Mouse (Mus musculus) limb, embryonic 15.5 days (tissue): Measurements from ENCODE around the gene Olfr323. TPM values are rescaled to one million over a fixed set of nuclear protein-coding genes. Genes with fewer than 3 reads are reported as not detected.

Experiments
- ATAC-seq: fragments of 200-750 bp; cut with Nextera tagmentation; 2 replicates; pipeline ENCODE4 v1.8.0; 2017; ENCODE audit warnings: low read depth, moderate TSS enrichment; ENCODE audit not compliant: insufficient number of reproducible peaks, low FRiP score, low TSS enrichment
- H3K27ac ChIP-seq: fragments of 300-500 bp; sonication (generic); 2 replicates; pipeline ENCODE4 v1.5.1; 2015; ENCODE audit warnings: moderate library complexity, mild to moderate bottlenecking, inconsistent platforms
- H3K27me3 ChIP-seq: fragments of 300-500 bp; sonication (generic); 2 replicates; pipeline ENCODE4 v1.6.1; 2015; ENCODE audit warnings: inconsistent platforms
- H3K36me3 ChIP-seq: fragments of 300-500 bp; sonication (generic); 2 replicates; pipeline ENCODE4 v1.6.1; 2015; ENCODE audit warnings: inconsistent platforms
- H3K4me1 ChIP-seq: fragments of 300-500 bp; sonication (generic); 2 replicates; pipeline ENCODE4 v1.6.1; 2015; ENCODE audit warnings: inconsistent platforms
- H3K4me2 ChIP-seq: fragments of 300-500 bp; sonication (generic); 2 replicates; pipeline ENCODE4 v1.6.1; 2015; ENCODE audit warnings: mild to moderate bottlenecking, inconsistent platforms
- H3K4me3 ChIP-seq: fragments of 300-500 bp; sonication (generic); 2 replicates; pipeline ENCODE4 v1.5.1; 2015; ENCODE audit warnings: mild to moderate bottlenecking, inconsistent platforms
- H3K9ac ChIP-seq: fragments of 300-500 bp; sonication (generic); 2 replicates; pipeline ENCODE4 v1.6.1; 2015; ENCODE audit warnings: inconsistent platforms
- H3K9me3 ChIP-seq: fragments of 300-500 bp; sonication (generic); 2 replicates; pipeline ENCODE4 v1.6.1; 2016; ENCODE audit warnings: inconsistent platforms
- WGBS: fragments of 180-500 bp; shearing (Covaris S2); methylation state at CpG from one replicate; pipeline ENCODE4 v1.1.7; 2015; 5-methylcytosine and 5-hydroxymethylcytosine counted together
- polyA plus RNA-seq: library from polyadenylated mRNA; unstranded; fragments of >200 nt; fragmentation: Nextera tagmentation; extraction: Ambion mirVana; gene quantifications from 2 replicates; pipeline ENCODE4 v1.2.1, GENCODE M21; 2015

Gene Olfr323
- polyA plus RNA-seq, 1 experiment from 2014 or later, result not detected

- ATAC-seq, result no peak
- no peaks in the 10 kb centered on the region for H3K4me1 ChIP-seq
- WGBS, result 60% methylated on average over 4 of the region's 4 CpGs
- no peak overlapping the region for H3K27ac ChIP-seq
- no peak overlapping the region for H3K9ac ChIP-seq
- H3K27me3 ChIP-seq, result no peaks in the 10 kb centered on the region
- H3K4me2 ChIP-seq, result no peak overlapping the region
- no peaks in the 10 kb centered on the region for H3K9me3 ChIP-seq
- no peaks in the 10 kb centered on the region for H3K36me3 ChIP-seq
- H3K4me3 ChIP-seq, result no peak overlapping the region
These were observed 4.2 kb downstream of the Olfr323 start for GRCm38 (mm10) chr11:58626146-58626545.

GRCm38 (mm10) chr11:58618793-58619192 lies 11.5 kb downstream of the Olfr323 start:
- no peak for ATAC-seq
- 73% methylated on average over 6 of the region's 6 CpGs for WGBS
- Histone ChIP-seq H3K9me3 (no peaks in the 10 kb centered on the region), H3K4me1 (no peaks in the 10 kb centered on the region), H3K9ac (no peak overlapping the region), H3K36me3 (no peaks in the 10 kb centered on the region), H3K4me3 (no peak overlapping the region), H3K27ac (no peak overlapping the region), H3K27me3 (no peaks in the 10 kb centered on the region), H3K4me2 (no peak overlapping the region)

GRCm38 (mm10) chr11:58618369-58618768 lies 11.9 kb downstream of the Olfr323 start:
- Histone ChIP-seq H3K27ac (no peak overlapping the region), H3K36me3 (no peaks in the 10 kb centered on the region), H3K4me3 (no peak overlapping the region), H3K9me3 (no peaks in the 10 kb centered on the region), H3K4me2 (no peak overlapping the region), H3K9ac (no peak overlapping the region), H3K27me3 (no peaks in the 10 kb centered on the region), H3K4me1 (no peaks in the 10 kb centered on the region)
- 71% methylated on average over 3 of the region's 3 CpGs for WGBS
- ATAC-seq, result no peak

GRCm38 (mm10) chr11:58615975-58616374 lies 14.3 kb downstream of the Olfr323 start, which contains the start of gene 2210407C18Rik:
Gene 2210407C18Rik, minus strand, starts transcription at chr11:58616075.
- Histone ChIP-seq H3K27me3 (no peaks in the 10 kb centered on the region), H3K4me3 (no peak within 1 kb of the TSS), H3K27ac (no peak within 1 kb of the TSS), H3K4me2 (no peak within 1 kb of the TSS), H3K9me3 (no peaks in the 10 kb centered on the region), H3K9ac (no peak within 1 kb of the TSS), H3K36me3 (no peaks in the 10 kb centered on the region), H3K4me1 (no peaks in the 10 kb centered on the region)
- no peak for ATAC-seq
- 84% methylated on average over 4 of the region's 4 CpGs for WGBS

- H3K36me3 ChIP-seq, result no peaks in the 10 kb centered on the region
- H3K9ac ChIP-seq, result no peak overlapping the region
- no peaks in the 10 kb centered on the region for H3K9me3 ChIP-seq
- ATAC-seq, result no peak
- H3K4me1 ChIP-seq, result no peaks in the 10 kb centered on the region
- no peak overlapping the region for H3K4me2 ChIP-seq
- H3K27ac ChIP-seq, result no peak overlapping the region
- no peak overlapping the region for H3K4me3 ChIP-seq
- H3K27me3 ChIP-seq, result no peaks in the 10 kb centered on the region
These were observed 15.8 kb downstream of the Olfr323 start for GRCm38 (mm10) chr11:58614526-58614925.

- H3K27ac ChIP-seq, result no peak overlapping the region
- no peak overlapping the region for H3K4me3 ChIP-seq
- H3K9me3 ChIP-seq, result no peaks in the 10 kb centered on the region
- WGBS, result 42% methylated on average over 3 of the region's 3 CpGs
- no peaks in the 10 kb centered on the region for H3K27me3 ChIP-seq
- no peak for ATAC-seq
- H3K36me3 ChIP-seq, result no peaks in the 10 kb centered on the region
- H3K9ac ChIP-seq, result no peak overlapping the region
- no peak overlapping the region for H3K4me2 ChIP-seq
- H3K4me1 ChIP-seq, result no peaks in the 10 kb centered on the region
These were observed 16.9 kb downstream of the Olfr323 start for GRCm38 (mm10) chr11:58613359-58613758.

- ATAC-seq, result no peak
- Histone ChIP-seq H3K4me3 (no peak overlapping the region), H3K4me2 (no peak overlapping the region), H3K9me3 (no peaks in the 10 kb centered on the region), H3K27me3 (no peaks in the 10 kb centered on the region), H3K9ac (no peak overlapping the region), H3K27ac (no peak overlapping the region), H3K4me1 (no peaks in the 10 kb centered on the region), H3K36me3 (no peaks in the 10 kb centered on the region)
- WGBS, result 82% methylated on average over 6 of the region's 6 CpGs
These were observed 23.3 kb downstream of the Olfr323 start for GRCm38 (mm10) chr11:58607030-58607429.

- Histone ChIP-seq H3K9ac (no peak overlapping the region), H3K27ac (no peak overlapping the region), H3K9me3 (no peaks in the 10 kb centered on the region), H3K4me3 (no peak overlapping the region), H3K27me3 (no peaks in the 10 kb centered on the region), H3K4me2 (no peak overlapping the region), H3K36me3 (no peaks in the 10 kb centered on the region), H3K4me1 (no peaks in the 10 kb centered on the region)
- no peak for ATAC-seq
- 86% methylated on average over 12 of the region's 12 CpGs for WGBS
These were observed 24.0 kb downstream of the Olfr323 start for GRCm38 (mm10) chr11:58606177-58606919.

- no peaks in the 10 kb centered on the region for H3K27me3 ChIP-seq
- ATAC-seq, result no peak
- H3K4me2 ChIP-seq, result no peak overlapping the region
- WGBS, result 81% methylated on average over 3 of the region's 3 CpGs
- no peaks in the 10 kb centered on the region for H3K9me3 ChIP-seq
- no peak overlapping the region for H3K4me3 ChIP-seq
- no peak overlapping the region for H3K27ac ChIP-seq
- no peaks in the 10 kb centered on the region for H3K4me1 ChIP-seq
- no peaks in the 10 kb centered on the region for H3K36me3 ChIP-seq
- H3K9ac ChIP-seq, result no peak overlapping the region
These were observed 25.1 kb downstream of the Olfr323 start for GRCm38 (mm10) chr11:58605228-58605627.

GRCm38 (mm10) chr11:58604688-58605087 lies 25.6 kb downstream of the Olfr323 start:
- Histone ChIP-seq H3K4me3 (no peak overlapping the region), H3K36me3 (no peaks in the 10 kb centered on the region), H3K27ac (no peak overlapping the region), H3K4me1 (no peaks in the 10 kb centered on the region), H3K9ac (no peak overlapping the region), H3K4me2 (no peak overlapping the region), H3K27me3 (no peaks in the 10 kb centered on the region), H3K9me3 (no peaks in the 10 kb centered on the region)
- ATAC-seq, result no peak
- 75% methylated on average over 2 of the region's 2 CpGs for WGBS

- H3K4me1 ChIP-seq, result no peaks in the 10 kb centered on the region
- H3K27ac ChIP-seq, result no peak overlapping the region
- H3K4me3 ChIP-seq, result no peak overlapping the region
- WGBS, result 76% methylated on average over 6 of the region's 6 CpGs
- H3K4me2 ChIP-seq, result no peak overlapping the region
- no peaks in the 10 kb centered on the region for H3K9me3 ChIP-seq
- ATAC-seq, result no peak
- no peak overlapping the region for H3K9ac ChIP-seq
- H3K36me3 ChIP-seq, result no peaks in the 10 kb centered on the region
- no peaks in the 10 kb centered on the region for H3K27me3 ChIP-seq
These were observed 27.3 kb downstream of the Olfr323 start for GRCm38 (mm10) chr11:58602800-58603560.

- H3K4me2 ChIP-seq, result no peak overlapping the region
- no peaks in the 10 kb centered on the region for H3K36me3 ChIP-seq
- no peak overlapping the region for H3K4me3 ChIP-seq
- no peak for ATAC-seq
- no peak overlapping the region for H3K27ac ChIP-seq
- H3K27me3 ChIP-seq, result no peaks in the 10 kb centered on the region
- H3K9me3 ChIP-seq, result no peaks in the 10 kb centered on the region
- no peak overlapping the region for H3K9ac ChIP-seq
- H3K4me1 ChIP-seq, result no peaks in the 10 kb centered on the region
These were observed 28.2 kb downstream of the Olfr323 start for GRCm38 (mm10) chr11:58602062-58602461.
